Mouse (Mus musculus) liver, adult 2 months (tissue): Measurements from ENCODE around the gene Clec4a3.

Experiments used
- CTCF ChIP-seq: fragments of 200-500 bp; IDR thresholded peaks from 2 replicates; pipeline ENCODE4 v1.5.1; 2011; ENCODE audit warnings: low read depth, low read length, control low read depth
- POLR2A ChIP-seq: fragments of 200-500 bp; IDR thresholded peaks from 2 replicates; pipeline ENCODE4 v1.6.1; 2011; ENCODE audit warnings: low read length, control low read depth; ENCODE audit not compliant: insufficient read depth; ENCODE audit errors: extremely low read depth

GRCm38 (mm10) chr6:122964562-122964961 is 12.2 kb downstream of the Clec4a3 start:
- no peak for TF ChIP-seq CTCF
- TF ChIP-seq POLR2A, result no peak
